Mouse (Mus musculus): ENCODE data around the gene Gm20696. TPM values are rescaled to one million over a fixed set of nuclear protein-coding genes. Genes with fewer than 3 reads are reported as not detected.
A peak's percentile ranks its signal among the peaks of the same experiment; 100 is the strongest.

The Gm20696 gene
- total RNA-seq, 1 experiment, result 0.58 TPM

DNA sequence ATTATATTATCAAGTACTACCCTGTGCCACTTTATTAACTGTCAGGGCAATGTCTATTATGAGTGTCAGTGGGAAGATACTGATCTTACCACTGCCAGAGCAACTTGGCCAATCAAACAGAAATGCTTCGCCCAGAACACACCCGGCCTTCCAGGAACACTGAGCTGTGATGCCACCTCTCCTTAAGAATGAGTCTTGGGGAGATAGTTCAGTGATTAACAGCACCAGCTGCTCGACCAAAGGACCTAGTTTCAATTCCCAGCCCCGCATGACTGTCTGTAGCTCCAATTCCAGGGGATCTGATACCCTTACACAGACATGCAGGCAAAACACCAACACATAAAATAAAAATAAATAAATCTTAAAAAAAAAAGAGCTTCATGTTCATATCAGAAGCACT lies 207.8 kb downstream of the Gm20696 start:
- peaks cover 0 to 4% of the 10 kb centered on the region in 2 experiments; a peak in 1 of 4 replicates for H3K4me1 ChIP-seq (ENCODE audit: control insufficient read depth in 2 of 2, insufficient read depth in 2 of 2, low read length in 2 of 2, poor library complexity in 1 of 2)
- no peak overlapping the region for H3K9ac ChIP-seq (ENCODE audit: insufficient read depth, low read depth, low read length, poor library complexity, severe bottlenecking)
- H3K27ac ChIP-seq (ENCODE audit: insufficient read depth, low read depth, low read length, poor library complexity, severe bottlenecking), result no peak overlapping the region
- H3K9me3 ChIP-seq (ENCODE audit: control insufficient read depth, insufficient read depth, low read depth, low read length), result no peaks in the 10 kb centered on the region
- H3K36me3 ChIP-seq (ENCODE audit: control insufficient read depth, insufficient read depth, low read length, poor library complexity, severe bottlenecking), result no peaks in the 10 kb centered on the region
- in situ Hi-C loops (cut with MboI; ENCODE audit: low sequenced_read_pairs in 2 of 2, unreplicated experiment in 2 of 2), result no loop called here
- DNase-seq (ENCODE audit: low read depth, low spot score), result no peak
- no peak overlapping the region for H3K4me3 ChIP-seq (ENCODE audit: insufficient read depth in 1 of 2, low read depth in 1 of 2, low read length in 2 of 2, poor library complexity in 1 of 2, severe bottlenecking in 1 of 2)
- TF ChIP-seq CHD2 (IDR thresholded peaks at IDR 0.05; ENCODE audit: low read depth, low read length) (no peak), MAFK (IDR thresholded peaks at IDR 0.05; ENCODE audit: insufficient read depth, low read depth, low read length) (no peak), ZC3H11A (IDR thresholded peaks at IDR 0.05; ENCODE audit: borderline replicate concordance, low read depth, low read length) (no peak), HCFC1 (IDR thresholded peaks at IDR 0.05; ENCODE audit: borderline replicate concordance, insufficient read depth, low read length) (no peak), ZNF384 (IDR thresholded peaks at IDR 0.05; ENCODE audit: low read depth, low read length) (no peak)

DNA sequence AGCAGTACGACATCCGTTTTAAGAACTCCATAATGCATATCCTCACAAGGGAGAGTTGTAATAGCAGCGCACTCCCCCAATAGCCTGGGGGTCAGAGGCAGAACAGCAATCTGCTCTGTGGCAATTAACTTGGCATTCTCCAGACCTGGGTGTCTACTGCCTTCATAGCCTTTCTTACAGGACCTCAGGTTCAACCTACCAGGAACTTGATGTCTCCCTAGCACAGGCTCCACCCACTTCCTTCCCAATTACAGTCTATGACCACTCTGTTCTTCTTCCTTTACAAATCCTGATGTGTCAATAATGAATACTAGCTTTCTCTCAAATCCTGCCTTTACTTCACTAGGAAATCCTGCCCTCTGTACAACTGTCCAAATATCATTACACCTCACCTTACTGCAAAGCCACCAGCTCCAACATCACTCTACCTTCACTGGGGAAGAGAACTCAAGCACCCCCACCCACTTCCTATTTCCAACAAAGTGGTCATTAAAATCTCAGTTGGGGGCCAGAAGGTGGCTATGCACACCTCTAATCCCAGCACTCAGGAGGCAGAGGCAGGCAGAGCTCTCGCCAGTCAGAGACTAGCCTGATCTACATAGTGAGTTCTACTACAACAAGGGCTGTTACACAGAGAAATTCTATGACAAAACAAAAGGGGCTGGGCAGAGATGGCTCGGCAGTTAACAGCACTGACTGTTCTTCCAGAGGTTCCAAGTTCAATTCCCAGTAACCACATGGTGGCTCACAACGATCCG lies 212.7 kb downstream of the Gm20696 start:
- Histone ChIP-seq H3K27ac (ENCODE audit: insufficient read depth, low read depth, low read length, poor library complexity, severe bottlenecking) (no peak overlapping the region), H3K36me3 (ENCODE audit: control insufficient read depth, insufficient read depth, low read length, poor library complexity, severe bottlenecking) (no peaks in the 10 kb centered on the region), H3K9ac (ENCODE audit: insufficient read depth, low read depth, low read length, poor library complexity, severe bottlenecking) (no peak overlapping the region), H3K4me1 (ENCODE audit: control insufficient read depth in 2 of 2, insufficient read depth in 2 of 2, low read length in 2 of 2, poor library complexity in 1 of 2) (no peaks in the 10 kb centered on the region), H3K4me3 (ENCODE audit: insufficient read depth in 1 of 2, low read depth in 1 of 2, low read length in 2 of 2, poor library complexity in 1 of 2, severe bottlenecking in 1 of 2) (no peak overlapping the region), H3K9me3 (ENCODE audit: control insufficient read depth, insufficient read depth, low read depth, low read length) (no peaks in the 10 kb centered on the region)
- in situ Hi-C loops (cut with MboI; ENCODE audit: low sequenced_read_pairs in 2 of 2, unreplicated experiment in 2 of 2), result no loop called here
- no peak for DNase-seq (ENCODE audit: low read depth, low spot score)
- TF ChIP-seq ZC3H11A (IDR thresholded peaks at IDR 0.05; ENCODE audit: borderline replicate concordance, low read depth, low read length), result no peak
- TF ChIP-seq HCFC1 (IDR thresholded peaks at IDR 0.05; ENCODE audit: borderline replicate concordance, insufficient read depth, low read length), result no peak
- TF ChIP-seq CHD2 (IDR thresholded peaks at IDR 0.05; ENCODE audit: low read depth, low read length), result no peak
- TF ChIP-seq MAFK (IDR thresholded peaks at IDR 0.05; ENCODE audit: insufficient read depth, low read depth, low read length), result no peak
- no peak for TF ChIP-seq ZNF384 (IDR thresholded peaks at IDR 0.05; ENCODE audit: low read depth, low read length)

DNA sequence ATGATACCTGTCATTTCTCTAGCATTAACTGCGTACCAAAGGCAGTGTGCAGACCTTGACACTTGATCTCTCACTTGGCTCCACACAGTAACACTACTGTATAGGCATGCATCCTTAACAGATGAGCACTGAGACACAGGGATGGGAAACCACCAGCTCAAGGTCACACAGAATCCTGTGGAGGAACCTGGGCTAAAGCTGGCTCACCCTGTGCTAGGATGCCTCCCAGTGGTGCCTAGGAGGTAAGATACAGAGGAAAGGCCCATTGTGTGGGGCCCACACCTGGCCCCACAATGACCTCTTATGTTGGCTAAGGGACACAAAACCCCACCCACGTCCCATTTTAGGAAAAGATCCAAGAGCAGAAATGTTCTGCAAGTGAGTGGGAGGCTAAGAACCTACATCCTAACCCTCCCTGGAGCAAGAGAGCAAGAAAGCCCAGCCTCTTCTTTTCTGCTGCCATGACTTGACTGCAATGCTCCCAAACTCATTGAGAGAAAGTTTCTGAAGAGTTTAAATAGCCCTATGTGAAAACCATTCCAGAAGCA lies 213.9 kb downstream of the Gm20696 start:
- TF ChIP-seq HCFC1 (IDR thresholded peaks at IDR 0.05; ENCODE audit: borderline replicate concordance, insufficient read depth, low read length) (no peak), ZC3H11A (IDR thresholded peaks at IDR 0.05; ENCODE audit: borderline replicate concordance, low read depth, low read length) (peak; percentile 41)
- in situ Hi-C loops (cut with MboI; ENCODE audit: low sequenced_read_pairs in 2 of 2, unreplicated experiment in 2 of 2), result no loop called here

DNA sequence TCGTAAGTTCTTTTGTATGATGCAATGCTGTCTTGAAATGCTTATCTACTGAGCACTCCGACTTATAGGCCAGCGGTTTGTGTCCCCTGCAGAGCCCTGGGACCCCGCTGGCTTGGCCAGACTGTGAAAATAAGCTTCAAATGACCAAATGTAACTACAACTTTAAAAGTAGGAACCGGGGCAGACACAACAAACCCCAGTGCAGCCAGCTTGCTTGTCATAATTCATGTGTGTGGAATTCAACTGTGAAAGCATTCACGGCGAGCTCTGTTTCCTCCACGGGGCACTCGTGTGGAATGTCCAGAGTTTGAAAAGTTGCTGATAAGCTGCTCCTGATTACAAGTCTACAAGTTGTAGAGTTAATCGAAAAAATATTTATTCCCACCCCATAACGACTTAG lies 215.1 kb downstream of the Gm20696 start:
- DNase-seq (ENCODE audit: low read depth, low spot score), result no peak
- in situ Hi-C loops (cut with MboI; ENCODE audit: low sequenced_read_pairs in 2 of 2, unreplicated experiment in 2 of 2), result no loop called here
- H3K9me3 ChIP-seq (ENCODE audit: control insufficient read depth, insufficient read depth, low read depth, low read length), result no peaks in the 10 kb centered on the region
- H3K4me1 ChIP-seq (ENCODE audit: control insufficient read depth in 2 of 2, insufficient read depth in 2 of 2, low read length in 2 of 2, poor library complexity in 1 of 2), result peaks cover 0 to 3% of the 10 kb centered on the region in 2 experiments; a peak in 1 of 4 replicates
- no peaks in the 10 kb centered on the region for H3K36me3 ChIP-seq (ENCODE audit: control insufficient read depth, insufficient read depth, low read length, poor library complexity, severe bottlenecking)
- TF ChIP-seq ZC3H11A (IDR thresholded peaks at IDR 0.05; ENCODE audit: borderline replicate concordance, low read depth, low read length), result no peak
- TF ChIP-seq HCFC1 (IDR thresholded peaks at IDR 0.05; ENCODE audit: borderline replicate concordance, insufficient read depth, low read length), result no peak
- no peak overlapping the region for H3K4me3 ChIP-seq (ENCODE audit: insufficient read depth in 1 of 2, low read depth in 1 of 2, low read length in 2 of 2, poor library complexity in 1 of 2, severe bottlenecking in 1 of 2)
- H3K9ac ChIP-seq (ENCODE audit: insufficient read depth, low read depth, low read length, poor library complexity, severe bottlenecking), result no peak overlapping the region
- no peak overlapping the region for H3K27ac ChIP-seq (ENCODE audit: insufficient read depth, low read depth, low read length, poor library complexity, severe bottlenecking)

More for the DNA sequence above, 213.9 kb downstream of the Gm20696 start:
- no peak overlapping the region for H3K27ac ChIP-seq (ENCODE audit: insufficient read depth, low read depth, low read length, poor library complexity, severe bottlenecking)
- no peaks in the 10 kb centered on the region for H3K9me3 ChIP-seq (ENCODE audit: control insufficient read depth, insufficient read depth, low read depth, low read length)
- no peak overlapping the region for H3K9ac ChIP-seq (ENCODE audit: insufficient read depth, low read depth, low read length, poor library complexity, severe bottlenecking)
- H3K4me1 ChIP-seq (ENCODE audit: control insufficient read depth in 2 of 2, insufficient read depth in 2 of 2, low read length in 2 of 2, poor library complexity in 1 of 2), result peaks cover 0 to 3% of the 10 kb centered on the region in 2 experiments; a peak in 1 of 4 replicates
- H3K36me3 ChIP-seq (ENCODE audit: control insufficient read depth, insufficient read depth, low read length, poor library complexity, severe bottlenecking), result no peaks in the 10 kb centered on the region
- H3K4me3 ChIP-seq (ENCODE audit: insufficient read depth in 1 of 2, low read depth in 1 of 2, low read length in 2 of 2, poor library complexity in 1 of 2, severe bottlenecking in 1 of 2), result no peak overlapping the region
- DNase-seq (ENCODE audit: low read depth, low spot score), result no peak
